Mouse (Mus musculus) liver, adult 2 months (tissue): ENCODE results near the gene Nsd1.

Source experiments
- CTCF ChIP-seq: fragments of 200-500 bp; IDR thresholded peaks from 2 replicates; pipeline ENCODE4 v1.5.1; 2011; ENCODE audit warnings: low read depth, low read length, control low read depth
- POLR2A ChIP-seq: fragments of 200-500 bp; IDR thresholded peaks from 2 replicates; pipeline ENCODE4 v1.6.1; 2011; ENCODE audit warnings: low read length, control low read depth; ENCODE audit not compliant: insufficient read depth; ENCODE audit errors: extremely low read depth

- TF ChIP-seq POLR2A, result no peak
- TF ChIP-seq CTCF, result no peak
These were observed 87.2 kb downstream of the Nsd1 start for GRCm38 (mm10) chr13:55296760-55297159.
